Mouse (Mus musculus): Measurements from ENCODE around the gene Pxn. TPM values are rescaled to one million over a fixed set of nuclear protein-coding genes. Genes with fewer than 3 reads are reported as not detected.

Gene Pxn
- 46.4 and 65.5 TPM in 2 replicates for polyA plus RNA-seq (2012; rRNA removed)

DNA sequence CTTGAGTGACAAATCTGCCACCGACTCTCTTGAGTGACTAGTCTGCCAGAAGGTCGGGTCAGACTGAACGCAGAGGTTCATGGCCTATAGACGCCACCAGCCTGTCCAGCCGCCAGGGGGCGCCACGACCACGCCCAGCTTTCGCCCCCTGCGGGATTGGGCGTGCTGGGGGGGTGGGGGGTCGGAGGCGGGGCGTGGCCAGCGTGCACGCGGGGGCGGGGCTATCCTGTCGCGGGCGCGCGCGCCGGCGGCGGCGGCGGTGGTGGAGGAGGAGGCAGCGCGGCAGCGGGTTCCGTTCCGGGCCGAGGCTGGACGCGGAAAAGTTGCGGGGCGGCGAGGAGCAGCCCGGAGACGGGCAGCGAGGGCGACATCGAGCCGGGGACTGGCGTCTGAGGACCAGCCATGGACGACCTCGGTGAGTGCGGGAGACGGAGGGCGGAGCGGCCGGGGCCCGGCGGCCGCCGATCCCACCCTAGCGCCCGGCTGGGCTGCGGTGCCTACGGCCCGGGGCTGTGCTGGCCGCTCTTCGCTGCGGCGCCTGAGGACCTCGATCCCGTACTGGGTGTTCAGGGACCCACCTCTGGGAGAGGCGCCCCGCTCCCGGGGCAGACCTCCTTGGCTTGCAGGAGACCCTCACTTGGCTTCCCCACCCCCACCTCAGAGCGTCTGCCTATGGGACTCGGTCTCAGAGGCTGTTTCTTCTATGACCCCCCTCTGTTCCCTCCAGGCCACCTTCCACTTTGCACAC lies at the start of gene Pxn:
Gene Pxn (plus strand): TSS at position 223 of the 748 bp plus-strand sequence.

DNA sequence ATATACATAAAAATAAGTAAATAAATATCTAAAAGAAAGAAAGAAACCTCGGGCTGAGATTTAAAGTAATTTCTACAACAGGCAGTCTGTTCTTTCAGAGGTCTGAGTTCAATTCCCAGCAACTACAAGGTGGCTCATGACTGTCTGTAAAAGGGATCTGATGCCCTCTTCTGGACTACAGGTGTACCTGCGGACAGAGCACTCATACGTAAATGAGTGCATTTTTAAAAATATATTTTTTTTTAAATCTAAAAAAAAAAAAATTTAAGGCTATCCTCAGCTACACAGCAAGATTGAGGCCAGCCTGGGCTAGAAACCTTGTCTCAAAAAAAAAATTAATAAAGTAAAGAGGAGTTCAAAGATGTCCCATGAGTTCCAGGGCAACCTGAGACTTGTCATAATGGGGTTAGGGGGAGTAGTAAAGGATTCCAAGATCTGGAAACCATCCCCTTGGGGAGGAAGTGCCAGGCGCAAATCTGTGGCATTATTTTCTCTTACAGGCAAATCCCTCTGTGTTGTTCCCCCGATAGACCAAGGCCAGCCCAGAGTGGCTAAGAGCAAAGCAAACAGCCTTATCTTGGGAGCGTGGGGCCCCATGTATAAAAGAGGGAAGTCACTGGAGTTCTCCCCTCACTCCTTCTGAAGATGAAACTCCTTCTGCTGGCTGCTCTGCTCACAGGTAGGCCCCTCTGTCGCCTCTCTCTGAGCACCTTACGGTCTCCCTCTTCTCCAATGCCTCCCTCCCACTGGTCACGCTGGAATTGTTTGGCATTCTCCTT lies 40.6 kb upstream of the Pxn start, which contains the start of gene Pla2g1b:
Gene Pla2g1b (plus strand): TSS at position 621 of the 779 bp plus-strand sequence.

DNA sequence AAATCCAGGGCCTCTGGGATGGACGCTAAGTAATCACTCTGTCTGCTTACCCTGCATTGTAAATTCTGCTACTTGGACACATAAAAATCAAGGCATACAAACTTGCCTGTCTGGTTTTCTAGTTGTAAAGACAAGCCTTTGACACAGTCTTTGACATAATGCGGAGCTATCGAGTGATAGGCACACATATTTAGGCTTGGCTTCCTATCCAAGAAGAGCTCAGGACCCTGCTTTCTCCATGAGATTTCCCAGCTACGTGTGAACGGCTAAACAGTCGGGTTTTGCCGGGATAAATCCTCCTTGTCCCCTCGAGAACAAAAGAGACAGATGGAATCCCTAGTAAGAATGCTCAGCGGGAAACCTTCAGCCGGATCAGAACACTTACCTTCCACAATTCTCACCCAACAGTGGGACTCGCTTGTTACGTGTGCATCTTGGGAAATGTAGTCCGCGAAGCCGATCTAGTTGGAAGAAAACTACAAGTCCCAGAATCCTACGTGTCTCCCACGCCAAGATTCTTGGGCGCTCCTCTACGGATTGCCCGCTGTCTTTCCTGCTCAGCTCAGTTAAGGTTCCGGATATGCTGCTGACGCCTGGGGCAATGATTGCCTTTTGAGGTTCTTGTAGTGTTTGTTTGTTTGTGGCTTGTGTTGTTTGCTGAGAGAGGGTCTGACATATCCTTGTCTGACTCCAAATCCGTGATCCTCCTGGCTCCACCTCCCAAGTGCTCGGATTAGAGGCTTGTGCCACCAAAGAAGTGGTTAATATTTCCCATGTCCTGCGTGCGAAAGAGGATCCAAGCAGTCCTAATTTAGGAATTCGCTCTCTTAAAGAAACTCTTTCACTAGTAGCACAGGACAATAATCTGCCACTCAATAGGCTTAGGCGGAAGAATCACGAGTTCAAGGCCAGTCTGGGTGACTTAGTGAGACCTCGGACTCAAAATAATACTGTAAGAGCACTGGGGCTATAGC lies 22.2 kb upstream of the Pxn start, which contains the start of gene Sirt4:
Gene Sirt4 (minus strand): TSS at position 779 of the 974 bp plus-strand sequence.

DNA sequence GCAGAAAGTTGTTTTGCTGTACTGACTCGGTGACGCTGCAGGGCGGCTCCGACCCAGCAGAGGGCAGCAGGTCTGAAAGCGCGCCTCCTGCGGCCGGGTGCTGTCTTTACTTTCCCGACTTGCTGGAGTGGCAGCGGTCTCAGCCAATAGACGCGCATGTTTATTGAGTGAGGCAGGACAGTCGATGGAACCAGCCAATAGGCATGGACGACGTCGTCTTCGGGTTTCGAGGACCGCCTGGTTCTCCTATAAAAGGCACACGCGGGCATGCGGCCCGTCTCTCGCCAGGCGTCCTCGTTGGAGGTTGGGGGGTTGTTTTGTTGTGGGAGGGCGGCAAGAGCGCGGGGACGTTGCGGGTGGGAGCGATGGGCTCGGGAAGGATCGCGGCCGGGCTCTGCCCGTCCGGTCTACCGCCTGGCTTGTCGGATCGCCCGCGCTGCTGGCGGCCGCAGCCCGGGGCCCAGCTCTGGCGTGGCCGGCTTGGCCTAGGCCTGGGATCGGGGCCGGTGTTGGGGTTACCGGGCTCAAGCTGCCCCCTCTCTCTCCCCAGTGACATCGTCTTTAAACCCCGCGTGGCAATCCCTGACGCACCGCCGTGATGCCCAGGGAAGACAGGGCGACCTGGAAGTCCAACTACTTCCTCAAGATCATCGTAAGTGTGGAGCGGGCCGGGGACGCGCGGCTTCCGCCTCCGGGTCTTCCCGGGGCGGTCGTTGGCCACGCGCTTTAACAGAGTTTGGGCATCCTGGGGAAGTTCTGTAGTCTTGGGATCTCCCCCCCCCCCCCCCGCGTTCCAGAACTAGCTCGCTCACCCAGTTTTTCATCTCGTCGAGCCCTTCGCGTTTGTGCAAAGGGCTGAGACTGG lies 53.0 kb downstream of the Pxn start, which contains the start of gene Rplp0:
Gene Rplp0 (plus strand): TSS at position 231 of the 865 bp plus-strand sequence.

DNA sequence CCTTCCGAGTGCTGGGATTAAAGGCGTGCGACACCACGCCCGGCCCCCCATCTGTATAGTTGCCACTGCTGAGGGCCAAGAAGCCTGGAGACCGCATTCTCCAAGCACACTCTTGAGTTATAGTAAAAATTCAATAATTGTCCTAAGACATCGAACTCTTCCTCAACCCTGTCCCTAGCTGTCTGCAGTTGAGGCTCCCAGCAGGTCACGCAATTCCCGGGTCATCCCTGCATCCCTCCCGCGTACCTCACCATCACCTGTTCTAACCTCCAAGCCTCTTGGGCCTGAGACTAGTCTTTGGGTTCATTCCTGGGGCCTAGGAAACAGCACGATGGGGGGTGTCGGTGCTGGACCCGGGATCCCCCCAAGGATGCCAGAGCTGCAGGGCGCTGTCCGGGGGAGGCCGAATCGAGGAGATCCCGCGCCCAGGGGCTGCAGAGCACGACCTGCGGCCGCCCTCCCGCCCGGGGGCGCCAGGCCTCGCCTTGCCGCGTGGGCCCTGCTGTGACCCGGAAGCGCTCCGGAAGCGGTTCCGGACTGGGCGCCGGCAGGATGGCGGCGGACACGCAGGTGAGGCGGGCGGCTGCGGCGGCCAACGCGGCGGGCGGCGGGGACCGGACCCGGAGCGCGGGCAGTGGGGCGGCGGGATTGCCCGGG lies 58.4 kb downstream of the Pxn start, which contains the start of gene Gcn1l1:
Gene Gcn1l1 (plus strand): TSS at position 518 of the 657 bp plus-strand sequence.

Other genes starting within 250 kb of the Pxn start
- 191 and 195 TPM in 2 replicates for gene Rnf10, start 233.8 kb upstream of the Pxn start, polyA plus RNA-seq (2012; rRNA removed)
- gene Coq5, start 227.0 kb upstream of the Pxn start, polyA plus RNA-seq (2012; rRNA removed): 19.7 and 20.0 TPM in 2 replicates
- 859 and 994 TPM in 2 replicates for gene Dynll1, start 205.7 kb upstream of the Pxn start, polyA plus RNA-seq (2012; rRNA removed)
- 118 and 124 TPM in 2 replicates for gene Srsf9, start 179.5 kb upstream of the Pxn start, polyA plus RNA-seq (2012; rRNA removed)
- gene Gatc, start 165.5 kb upstream of the Pxn start, polyA plus RNA-seq (2012; rRNA removed): 27.9 and 28.9 TPM in 2 replicates
- gene Triap1, start 165.5 kb upstream of the Pxn start, polyA plus RNA-seq (2012; rRNA removed): 27.5 and 28.2 TPM in 2 replicates
- gene Cox6a1, start 157.7 kb upstream of the Pxn start, polyA plus RNA-seq (2012; rRNA removed): 1,417 and 1,419 TPM in 2 replicates
- gene Msi1, start 77.1 kb upstream of the Pxn start, polyA plus RNA-seq (2012; rRNA removed): 198 and 249 TPM in 2 replicates
- gene Pla2g1b, start 40.4 kb upstream of the Pxn start, polyA plus RNA-seq (2012; rRNA removed): not detected in 2 replicates
- gene Sirt4, start 22.0 kb upstream of the Pxn start, polyA plus RNA-seq (2012; rRNA removed): 71.3 and 77.1 TPM in 2 replicates
- gene Rplp0, start 52.8 kb downstream of the Pxn start, polyA plus RNA-seq (2012; rRNA removed): 2,099 and 2,123 TPM in 2 replicates
- 44.5 and 48.6 TPM in 2 replicates for gene Gcn1l1, start 58.6 kb downstream of the Pxn start, polyA plus RNA-seq (2012; rRNA removed)
- gene Rab35, start 125.2 kb downstream of the Pxn start, polyA plus RNA-seq (2012; rRNA removed): 85.9 and 95.8 TPM in 2 replicates
- gene Bicdl1, start 224.9 kb downstream of the Pxn start, polyA plus RNA-seq (2012; rRNA removed): 149 and 155 TPM in 2 replicates